Mouse (Mus musculus) limb, embryonic 13.5 days (tissue): ENCODE results near the gene Acod1. TPM values are rescaled to one million over a fixed set of nuclear protein-coding genes. Genes with fewer than 3 reads are reported as not detected.
A peak's percentile ranks its signal among the peaks of the same experiment; 100 is the strongest.

Experiments used
- ATAC-seq: fragments of 200-750 bp; cut with Nextera tagmentation; 2 replicates; pipeline ENCODE4 v1.8.0; 2017; ENCODE audit warnings: low read depth, moderate number of reproducible peaks, moderate TSS enrichment; ENCODE audit not compliant: low FRiP score
- H3K27ac ChIP-seq: fragments of 300-500 bp; sonication (generic); 2 replicates; pipeline ENCODE4 v1.5.1; 2015; ENCODE audit warnings: inconsistent platforms, mild to moderate bottlenecking, moderate library complexity
- H3K27me3 ChIP-seq: fragments of 300-500 bp; sonication (generic); 2 replicates; pipeline ENCODE4 v1.6.1; 2015; ENCODE audit warnings: mild to moderate bottlenecking, inconsistent platforms
- H3K36me3 ChIP-seq: fragments of 300-500 bp; sonication (generic); 2 replicates; pipeline ENCODE4 v1.6.1; 2015; ENCODE audit warnings: inconsistent platforms, mild to moderate bottlenecking, moderate library complexity
- H3K4me1 ChIP-seq: fragments of 300-500 bp; sonication (generic); 2 replicates; pipeline ENCODE4 v1.6.1; 2015; ENCODE audit warnings: inconsistent platforms
- H3K4me2 ChIP-seq: fragments of 300-500 bp; sonication (generic); replicated peaks from 2 replicates; pipeline ENCODE4 v1.6.1; 2015; ENCODE audit warnings: inconsistent platforms, mild to moderate bottlenecking, moderate library complexity
- H3K4me3 ChIP-seq: fragments of 300-500 bp; sonication (generic); 2 replicates; pipeline ENCODE4 v1.5.1; 2015; ENCODE audit warnings: moderate library complexity, mild to moderate bottlenecking, inconsistent platforms
- H3K9ac ChIP-seq: fragments of 300-500 bp; sonication (generic); 2 replicates; pipeline ENCODE4 v1.6.1; 2015; ENCODE audit warnings: mild to moderate bottlenecking, inconsistent platforms
- H3K9me3 ChIP-seq: fragments of 300-500 bp; sonication (generic); 2 replicates; pipeline ENCODE4 v1.6.1; 2016; ENCODE audit warnings: inconsistent platforms
- WGBS: fragments of 180-500 bp; shearing (Covaris S2); methylation state at CpG from one replicate; pipeline ENCODE4 v1.1.7; 2015; 5-methylcytosine and 5-hydroxymethylcytosine counted together
- polyA plus RNA-seq: library from polyadenylated mRNA; unstranded; fragments of >200 nt; fragmentation: Nextera tagmentation; extraction: Ambion mirVana; gene quantifications from 2 replicates; pipeline ENCODE4 v1.2.1, GENCODE M21; 2015

Gene Acod1
- polyA plus RNA-seq, 1 experiment from 2014 or later = not detected

- Histone ChIP-seq H3K9ac (no peak overlapping the region), H3K27me3 (no peaks in the 10 kb centered on the region), H3K9me3 (no peaks in the 10 kb centered on the region), H3K4me2 (no peak overlapping the region), H3K4me3 (no peak overlapping the region), H3K27ac (no peak overlapping the region), H3K36me3 (peaks cover 23% of the 10 kb centered on the region), H3K4me1 (peaks cover 20% of the 10 kb centered on the region)
- 84% methylated on average over 6 of the region's 6 CpGs for WGBS
- no peak for ATAC-seq
These were observed 49.8 kb downstream of the Acod1 start for GRCm38 (mm10) chr14:103096621-103097020.

GRCm38 (mm10) chr14:103098213-103098586 lies 51.4 kb downstream of the Acod1 start:
- Histone ChIP-seq H3K9ac (peak overlapping the region; percentile 98), H3K27ac (no peak overlapping the region; the same call in 1 of the 2 replicates), H3K4me3 (peak overlapping the region; percentile 87), H3K4me2 (peak overlapping the region; percentile 77), H3K9me3 (no peaks in the 10 kb centered on the region), H3K27me3 (no peaks in the 10 kb centered on the region), H3K4me1 (peaks cover 20% of the 10 kb centered on the region), H3K36me3 (peaks cover 17% of the 10 kb centered on the region)
- 3% methylated on average over 2 of the region's 2 CpGs for WGBS
- ATAC-seq = no peak

GRCm38 (mm10) chr14:103098587-103099235 lies 51.9 kb downstream of the Acod1 start:
- H3K27me3 ChIP-seq = no peaks in the 10 kb centered on the region

GRCm38 (mm10) chr14:103099238-103099933 lies 52.6 kb downstream of the Acod1 start, which contains the start of gene Fbxl3:
Gene Fbxl3, minus strand, starts transcription at chr14:103099566.
- under 1% methylated on average over 88 of the region's 88 CpGs for WGBS
- peak within 1 kb of the TSS; percentile 99 for H3K27ac ChIP-seq

More at GRCm38 (mm10) chr14:103098587-103099235, 51.9 kb downstream of the Acod1 start:
- peak overlapping the region; percentile 99 for H3K27ac ChIP-seq
- H3K36me3 ChIP-seq = peaks cover 13% of the 10 kb centered on the region
- H3K9ac ChIP-seq = peak overlapping the region; percentile 98
- peak overlapping the region; percentile 87 for H3K4me3 ChIP-seq
- H3K4me2 ChIP-seq = peak overlapping the region; percentile 77
- peak; percentile 80 for ATAC-seq
- H3K4me1 ChIP-seq = peaks cover 15% of the 10 kb centered on the region
- WGBS = under 1% methylated on average over 51 of the region's 86 CpGs
- H3K9me3 ChIP-seq = no peaks in the 10 kb centered on the region

GRCm38 (mm10) chr14:103100296-103100695 lies 53.5 kb downstream of the Acod1 start:
- H3K4me3 ChIP-seq = no peak overlapping the region
- 78% methylated on average over 13 of the region's 13 CpGs for WGBS
- H3K36me3 ChIP-seq = peaks cover 9% of the 10 kb centered on the region
- H3K4me2 ChIP-seq = peak overlapping the region; percentile 77; the same call in 1 of the 2 replicates
- no peak for ATAC-seq
- H3K27ac ChIP-seq = no peak overlapping the region
- peaks cover 13% of the 10 kb centered on the region for H3K4me1 ChIP-seq
- no peaks in the 10 kb centered on the region for H3K9me3 ChIP-seq
- H3K27me3 ChIP-seq = no peaks in the 10 kb centered on the region
- no peak overlapping the region for H3K9ac ChIP-seq

More at GRCm38 (mm10) chr14:103099238-103099933, 52.6 kb downstream of the Acod1 start, which contains the start of gene Fbxl3:
- Histone ChIP-seq H3K36me3 (peaks cover 13% of the 10 kb centered on the region), H3K9me3 (no peaks in the 10 kb centered on the region), H3K9ac (peak within 1 kb of the TSS; percentile 98), H3K4me1 (peaks cover 13% of the 10 kb centered on the region), H3K4me3 (peak within 1 kb of the TSS; percentile 87), H3K27me3 (no peaks in the 10 kb centered on the region), H3K4me2 (peak within 1 kb of the TSS; percentile 77)
- ATAC-seq = peak; percentile 92

GRCm38 (mm10) chr14:103101171-103101570 lies 54.4 kb downstream of the Acod1 start:
- Histone ChIP-seq H3K9me3 (no peaks in the 10 kb centered on the region), H3K4me1 (peaks cover 9% of the 10 kb centered on the region), H3K9ac (no peak overlapping the region), H3K27ac (no peak overlapping the region), H3K27me3 (no peaks in the 10 kb centered on the region), H3K4me3 (no peak overlapping the region), H3K4me2 (no peak overlapping the region), H3K36me3 (peaks cover under 1% of the 10 kb centered on the region; the same call in 1 of the 2 replicates)
- WGBS = 72% methylated on average over 3 of the region's 3 CpGs
- no peak for ATAC-seq

GRCm38 (mm10) chr14:103102246-103102645 lies 55.5 kb downstream of the Acod1 start:
- 73% methylated on average over 6 of the region's 6 CpGs for WGBS
- no peak for ATAC-seq
- no peaks in the 10 kb centered on the region for H3K27me3 ChIP-seq
- no peak overlapping the region for H3K27ac ChIP-seq
- no peaks in the 10 kb centered on the region for H3K9me3 ChIP-seq
- no peak overlapping the region for H3K4me2 ChIP-seq
- peaks cover 7% of the 10 kb centered on the region for H3K4me1 ChIP-seq
- H3K36me3 ChIP-seq = no peaks in the 10 kb centered on the region
- no peak overlapping the region for H3K4me3 ChIP-seq
- no peak overlapping the region for H3K9ac ChIP-seq

- no peak overlapping the region for H3K4me3 ChIP-seq
- no peak overlapping the region for H3K9ac ChIP-seq
- no peak for ATAC-seq
- H3K4me2 ChIP-seq = no peak overlapping the region
- no peaks in the 10 kb centered on the region for H3K36me3 ChIP-seq
- no peak overlapping the region for H3K27ac ChIP-seq
- H3K4me1 ChIP-seq = 0 out of 2 replicates have a peak, but pooled peaks cover 3% of the 10 kb centered on the region
- 86% methylated on average over 10 of the region's 10 CpGs for whole genome bisulfite sequencing
- H3K27me3 ChIP-seq = no peaks in the 10 kb centered on the region
- H3K9me3 ChIP-seq = no peaks in the 10 kb centered on the region
These were observed 56.1 kb downstream of the Acod1 start for GRCm38 (mm10) chr14:103102731-103103335.

Other genes with a start within 250 kb of the Acod1 start
- 41.4 and 45.1 TPM in 2 replicates for gene Kctd12, start 64.3 kb upstream of the Acod1 start, polyA plus RNA-seq
- 31.3 and 31.9 TPM in 2 replicates for gene Cln5, start 23.2 kb downstream of the Acod1 start, polyA plus RNA-seq
- 22.1 and 23.4 TPM in 2 replicates for gene Fbxl3, start 52.6 kb downstream of the Acod1 start, polyA plus RNA-seq